Mouse (Mus musculus) bone marrow macrophage, adult 2 months (primary cell): ENCODE measurements around the gene Oasl1.

ENCODE experiments used
- CTCF ChIP-seq: IDR thresholded peaks from 2 replicates; pipeline ENCODE4 v1.5.1; 2012; ENCODE audit warnings: low read depth, mild to moderate bottlenecking, low read length, moderate library complexity
- POLR2A ChIP-seq: IDR thresholded peaks from 2 replicates; pipeline ENCODE4 v1.6.1; 2012; ENCODE audit warnings: mild to moderate bottlenecking, low read depth, low read length, borderline replicate concordance

DNA sequence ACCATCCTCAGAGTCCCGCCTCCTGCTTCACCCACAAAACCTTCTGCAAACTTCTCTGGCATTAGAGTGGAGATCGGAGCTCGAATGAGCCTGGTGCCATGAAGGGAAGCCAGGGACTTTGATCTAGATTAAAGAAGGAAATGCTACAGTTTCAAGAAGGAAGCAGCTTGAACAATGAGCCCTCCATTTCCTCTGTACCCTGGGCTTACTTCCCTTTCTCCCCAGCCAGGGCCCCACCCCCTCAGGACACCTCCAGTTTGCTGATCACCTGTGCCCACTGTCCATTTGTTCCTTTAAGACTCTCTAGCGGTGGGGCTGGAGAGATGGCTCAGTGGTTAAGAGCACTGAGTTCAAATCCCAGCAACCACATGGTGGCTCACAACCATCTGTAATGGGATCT lies 6.3 kb upstream of the Oasl1 start:
- no peak for TF ChIP-seq CTCF
- TF ChIP-seq POLR2A, result no peak
